Mouse (Mus musculus): ENCODE measurements around the gene Krt32. TPM values are rescaled to one million over a fixed set of nuclear protein-coding genes. Genes with fewer than 3 reads are reported as not detected.

Krt32 gene
- polyA plus RNA-seq, 1 experiment: not detected

GRCm38 (mm10) chr11:100088378-100089025, 476 bp upstream of the Krt32 start:
- no peaks in the 10 kb centered on the region for H3K4me1 ChIP-seq (ENCODE audit: control insufficient read depth, insufficient read depth, low read length)

GRCm38 (mm10) chr11:100073873-100074272, 14.2 kb downstream of the Krt32 start:
- Histone ChIP-seq H3K27me3 (ENCODE audit: control insufficient read depth, insufficient read depth, low read length) (no peaks in the 10 kb centered on the region), H3K4me3 (ENCODE audit: control insufficient read depth, low read depth, low read length) (no peak overlapping the region), H3K36me3 (ENCODE audit: control insufficient read depth, insufficient read depth, low read length) (no peaks in the 10 kb centered on the region), H3K27ac (ENCODE audit: control insufficient read depth, insufficient read depth, low read depth, low read length) (no peak overlapping the region), H3K4me1 (ENCODE audit: control insufficient read depth, insufficient read depth, low read length) (no peaks in the 10 kb centered on the region)
- TF ChIP-seq POLR2A (IDR thresholded peaks at IDR 0.05; ENCODE audit: control insufficient read depth, low read depth, low read length): no peak
- no peak for TF ChIP-seq CTCF (IDR thresholded peaks at IDR 0.05; ENCODE audit: control insufficient read depth, insufficient read depth, insufficient replicate concordance, low read depth, low read length)

More at GRCm38 (mm10) chr11:100088378-100089025, 476 bp upstream of the Krt32 start:
- Histone ChIP-seq H3K27ac (ENCODE audit: control insufficient read depth, insufficient read depth, low read depth, low read length) (no peak overlapping the region), H3K4me3 (ENCODE audit: control insufficient read depth, low read depth, low read length) (no peak overlapping the region), H3K27me3 (ENCODE audit: control insufficient read depth, insufficient read depth, low read length) (no peaks in the 10 kb centered on the region), H3K36me3 (ENCODE audit: control insufficient read depth, insufficient read depth, low read length) (no peaks in the 10 kb centered on the region)
- TF ChIP-seq POLR2A (IDR thresholded peaks at IDR 0.05; ENCODE audit: control insufficient read depth, low read depth, low read length) (no peak), CTCF (IDR thresholded peaks at IDR 0.05; ENCODE audit: control insufficient read depth, insufficient read depth, insufficient replicate concordance, low read depth, low read length) (no peak)

DNA sequence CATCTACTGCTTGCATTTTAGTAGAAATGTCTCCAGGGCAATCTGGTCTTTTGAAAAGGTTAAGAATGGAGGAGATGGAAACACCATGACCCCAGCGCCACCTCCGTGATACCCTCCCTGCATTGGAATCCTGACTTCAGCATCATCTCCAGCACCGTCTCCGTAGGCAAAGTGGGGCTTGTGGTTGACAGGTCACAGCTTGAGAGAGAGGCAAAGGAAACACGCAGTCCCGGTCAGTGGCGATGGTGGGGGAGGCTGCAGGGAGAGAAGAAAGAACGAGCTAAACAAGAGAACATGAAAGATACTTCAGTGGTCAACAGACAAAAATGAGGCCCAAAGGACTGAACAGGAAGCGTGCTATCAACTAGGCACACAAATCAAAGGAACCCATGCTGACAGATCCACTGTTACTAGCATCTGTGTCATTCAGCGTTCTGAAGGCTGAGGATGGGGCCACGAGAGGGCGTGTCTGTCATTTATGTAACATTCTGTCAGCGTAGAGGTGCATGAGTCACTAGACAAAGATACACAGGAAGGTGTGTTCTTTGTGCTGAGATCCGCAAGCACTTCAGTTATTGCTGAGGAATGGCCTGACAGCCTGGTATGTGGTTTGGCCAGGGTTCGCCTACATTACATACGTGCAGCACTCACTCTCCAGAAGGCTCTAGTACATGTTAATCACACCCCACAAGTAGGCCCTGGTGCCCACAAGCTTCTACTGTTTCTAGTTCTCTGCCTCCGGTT, 20.6 kb downstream of the Krt32 start:
- no peaks in the 10 kb centered on the region for H3K27me3 ChIP-seq (ENCODE audit: control insufficient read depth, insufficient read depth, low read length)
- H3K4me1 ChIP-seq (ENCODE audit: control insufficient read depth, insufficient read depth, low read length): no peaks in the 10 kb centered on the region
- no peak for TF ChIP-seq CTCF (IDR thresholded peaks at IDR 0.05; ENCODE audit: control insufficient read depth, insufficient read depth, insufficient replicate concordance, low read depth, low read length)
- no peak for TF ChIP-seq POLR2A (IDR thresholded peaks at IDR 0.05; ENCODE audit: control insufficient read depth, low read depth, low read length)
- no peak overlapping the region for H3K27ac ChIP-seq (ENCODE audit: control insufficient read depth, insufficient read depth, low read depth, low read length)
- no peaks in the 10 kb centered on the region for H3K36me3 ChIP-seq (ENCODE audit: control insufficient read depth, insufficient read depth, low read length)
- no peak overlapping the region for H3K4me3 ChIP-seq (ENCODE audit: control insufficient read depth, low read depth, low read length)

GRCm38 (mm10) chr11:100066236-100067010, 21.6 kb downstream of the Krt32 start:
- no peaks in the 10 kb centered on the region for H3K4me1 ChIP-seq (ENCODE audit: control insufficient read depth, insufficient read depth, low read length)
- H3K27me3 ChIP-seq (ENCODE audit: control insufficient read depth, insufficient read depth, low read length): no peaks in the 10 kb centered on the region
- no peak overlapping the region for H3K27ac ChIP-seq (ENCODE audit: control insufficient read depth, insufficient read depth, low read depth, low read length)
- TF ChIP-seq POLR2A (IDR thresholded peaks at IDR 0.05; ENCODE audit: control insufficient read depth, low read depth, low read length) (no peak), CTCF (IDR thresholded peaks at IDR 0.05; ENCODE audit: control insufficient read depth, insufficient read depth, insufficient replicate concordance, low read depth, low read length) (no peak)
- H3K36me3 ChIP-seq (ENCODE audit: control insufficient read depth, insufficient read depth, low read length): no peaks in the 10 kb centered on the region
- H3K4me3 ChIP-seq (ENCODE audit: control insufficient read depth, low read depth, low read length): no peak overlapping the region

DNA sequence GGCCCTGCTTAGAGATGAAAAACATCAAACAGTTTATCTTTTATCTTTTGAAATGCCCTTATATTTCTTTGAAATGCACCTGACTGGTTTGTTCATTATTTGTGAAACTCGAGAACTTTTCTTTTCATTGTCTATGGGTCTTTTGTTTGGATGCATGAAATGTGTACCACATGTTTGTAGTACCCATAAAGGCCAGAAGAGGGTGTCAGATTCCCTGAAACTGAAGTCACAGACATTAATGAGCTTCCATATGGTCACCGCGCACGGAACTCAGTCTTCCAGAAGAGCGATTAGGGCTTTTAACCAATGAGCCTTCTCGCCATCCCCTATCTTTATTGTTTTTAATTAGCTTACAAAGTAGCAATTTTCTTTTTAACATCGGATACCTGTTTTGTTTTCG, 29.2 kb downstream of the Krt32 start:
- Histone ChIP-seq H3K27ac (ENCODE audit: control insufficient read depth, insufficient read depth, low read depth, low read length) (no peak overlapping the region), H3K4me3 (ENCODE audit: control insufficient read depth, low read depth, low read length) (no peak overlapping the region), H3K27me3 (ENCODE audit: control insufficient read depth, insufficient read depth, low read length) (no peaks in the 10 kb centered on the region), H3K4me1 (ENCODE audit: control insufficient read depth, insufficient read depth, low read length) (no peaks in the 10 kb centered on the region), H3K36me3 (ENCODE audit: control insufficient read depth, insufficient read depth, low read length) (no peaks in the 10 kb centered on the region)
- TF ChIP-seq POLR2A (IDR thresholded peaks at IDR 0.05; ENCODE audit: control insufficient read depth, low read depth, low read length): no peak

GRCm38 (mm10) chr11:100055686-100056655, 32.1 kb downstream of the Krt32 start:
- Histone ChIP-seq H3K4me3 (ENCODE audit: control insufficient read depth, low read depth, low read length) (no peak overlapping the region), H3K36me3 (ENCODE audit: control insufficient read depth, insufficient read depth, low read length) (no peaks in the 10 kb centered on the region), H3K27me3 (ENCODE audit: control insufficient read depth, insufficient read depth, low read length) (no peaks in the 10 kb centered on the region), H3K4me1 (ENCODE audit: control insufficient read depth, insufficient read depth, low read length) (no peaks in the 10 kb centered on the region), H3K27ac (ENCODE audit: control insufficient read depth, insufficient read depth, low read depth, low read length) (no peak overlapping the region)
- no peak for TF ChIP-seq POLR2A (IDR thresholded peaks at IDR 0.05; ENCODE audit: control insufficient read depth, low read depth, low read length)
- TF ChIP-seq CTCF (IDR thresholded peaks at IDR 0.05; ENCODE audit: control insufficient read depth, insufficient read depth, insufficient replicate concordance, low read depth, low read length): no peak

All from testis, adult 2 months (tissue).